Mouse (Mus musculus) bone marrow macrophage, adult 2 months (primary cell): ENCODE results near the gene Magi2. TPM values are rescaled to one million over a fixed set of nuclear protein-coding genes. Genes with fewer than 3 reads are reported as not detected.
"Not testable (repeated sequence)": the region's sequence is repeated elsewhere in the genome, so short reads cannot be mapped to it uniquely, and the experiment has no call there.

Source experiments
- H3K27ac ChIP-seq: 2 replicates; pipeline ENCODE4 v1.5.1; 2012; ENCODE audit warnings: low read depth, low read length; ENCODE audit not compliant: insufficient read depth
- H3K4me1 ChIP-seq: 2 replicates; pipeline ENCODE4 v1.6.1; 2012; ENCODE audit warnings: low read length; ENCODE audit not compliant: control insufficient read depth, insufficient read depth
- H3K4me3 ChIP-seq: 2 replicates; pipeline ENCODE4 v1.5.1; 2012; ENCODE audit warnings: mild to moderate bottlenecking, low read length, moderate library complexity; ENCODE audit not compliant: insufficient read depth
- CTCF ChIP-seq: IDR thresholded peaks from 2 replicates; pipeline ENCODE4 v1.5.1; 2012; ENCODE audit warnings: low read depth, mild to moderate bottlenecking, low read length, moderate library complexity
- POLR2A ChIP-seq: IDR thresholded peaks from 2 replicates; pipeline ENCODE4 v1.6.1; 2012; ENCODE audit warnings: mild to moderate bottlenecking, low read depth, low read length, borderline replicate concordance
- polyA plus RNA-seq: library from polyadenylated mRNA; stranded (reverse); fragments of >200 nt; gene quantifications from 2 replicates; pipeline ENCODE4 v1.2.4, GENCODE M21; 2012; ENCODE audit not compliant: missing spikeins, insufficient read depth, insufficient read length

The Magi2 gene
- polyA plus RNA-seq, 1 experiment = 0.46 TPM

DNA sequence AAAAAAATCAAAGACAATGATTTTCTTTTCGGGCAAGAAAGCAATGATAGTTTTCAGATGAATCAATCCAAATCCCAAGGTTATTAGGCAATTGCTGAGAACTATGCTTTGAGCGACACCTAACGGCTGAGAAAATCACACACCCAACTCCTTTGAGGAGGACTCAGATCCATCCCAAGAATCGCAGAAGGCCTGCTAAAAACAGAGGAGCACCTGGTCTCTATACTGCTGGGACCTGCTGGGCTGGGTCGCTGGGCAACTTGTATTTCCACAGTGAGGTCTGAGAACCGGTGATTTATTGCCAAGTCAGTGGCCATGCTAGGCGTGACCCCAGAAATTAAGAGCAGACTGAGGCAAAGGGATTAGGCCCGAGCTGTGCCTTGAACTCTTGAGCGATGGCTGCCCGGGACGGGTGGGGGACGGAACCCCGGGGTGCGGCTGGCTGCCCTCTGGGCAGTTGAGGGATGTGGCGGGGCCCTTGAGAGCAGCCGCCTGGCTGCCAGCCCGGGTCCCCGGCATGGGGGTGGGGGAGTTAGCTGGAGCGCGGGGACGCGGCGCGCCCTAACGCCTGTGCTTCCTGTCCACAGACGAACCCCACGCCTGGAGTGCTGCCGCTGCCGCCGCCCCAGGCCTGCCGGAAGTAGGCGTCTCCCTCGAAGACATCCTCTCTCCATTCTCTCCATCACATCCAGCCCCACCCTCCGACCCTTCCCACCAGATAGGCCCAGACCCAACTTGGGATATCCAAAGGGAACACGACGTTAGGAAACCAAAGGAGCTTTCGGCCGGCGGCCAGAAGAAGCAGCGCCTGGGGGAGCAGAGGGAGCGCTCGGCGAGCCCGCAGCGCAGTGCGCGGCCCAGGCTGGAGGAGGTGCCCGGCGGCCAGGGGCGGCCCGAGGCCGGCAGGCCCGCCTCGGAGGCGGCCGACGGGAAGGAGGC lies 1474.9 kb downstream of the Magi2 start:
- TF ChIP-seq CTCF (peak; percentile 24; the same call in 1 of the 2 replicates), POLR2A (no peak)
- H3K4me1 ChIP-seq = peaks cover 3% of the 10 kb centered on the region; the same call in 1 of the 2 replicates
- H3K27ac ChIP-seq = peak overlapping the region; percentile 59
- H3K4me3 ChIP-seq = peak overlapping the region; percentile 78

DNA sequence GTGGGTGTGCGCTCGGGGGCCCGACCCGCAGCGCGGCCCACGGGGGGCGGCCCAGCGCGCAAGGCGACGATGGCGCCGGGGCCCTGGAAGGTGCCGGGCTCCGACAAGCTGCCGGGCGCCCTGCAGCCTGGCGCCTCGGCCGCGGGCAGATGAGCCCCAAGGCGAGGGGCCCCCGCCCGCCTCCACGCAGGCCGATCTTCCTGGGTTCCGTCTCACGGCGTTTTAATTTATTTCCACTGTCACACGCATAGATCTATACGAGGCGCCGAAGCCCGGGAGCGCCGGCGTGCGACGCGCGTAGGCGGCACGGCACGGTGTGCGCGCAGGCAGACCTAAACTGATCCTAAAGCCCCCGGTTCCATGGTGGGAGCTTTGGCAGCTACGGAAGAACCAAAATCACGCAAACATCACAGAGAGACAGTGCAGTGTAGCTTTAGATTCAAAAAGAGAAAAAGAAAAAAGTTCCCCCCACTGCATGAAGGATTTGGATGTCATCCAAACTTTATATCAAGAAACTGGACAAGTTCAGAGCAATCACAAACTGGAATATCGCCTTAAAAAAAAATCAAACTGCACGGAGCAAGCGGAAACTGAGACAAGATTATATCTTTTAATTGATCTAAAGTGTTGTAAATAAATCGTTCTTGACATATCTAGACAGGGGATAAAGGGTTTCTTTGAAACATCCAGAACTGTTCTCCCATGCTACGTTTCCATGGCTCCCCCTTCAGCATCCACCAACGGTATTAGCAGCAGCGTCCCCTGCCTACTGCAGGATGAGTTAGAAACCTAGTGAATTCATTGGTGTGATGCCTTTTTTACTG lies 1475.9 kb downstream of the Magi2 start:
- H3K27ac ChIP-seq = peak overlapping the region; percentile 59
- TF ChIP-seq POLR2A (no peak), CTCF (no peak)
- peak overlapping the region; percentile 78 for H3K4me3 ChIP-seq
- peaks cover 3% of the 10 kb centered on the region; the same call in 1 of the 2 replicates for H3K4me1 ChIP-seq

DNA sequence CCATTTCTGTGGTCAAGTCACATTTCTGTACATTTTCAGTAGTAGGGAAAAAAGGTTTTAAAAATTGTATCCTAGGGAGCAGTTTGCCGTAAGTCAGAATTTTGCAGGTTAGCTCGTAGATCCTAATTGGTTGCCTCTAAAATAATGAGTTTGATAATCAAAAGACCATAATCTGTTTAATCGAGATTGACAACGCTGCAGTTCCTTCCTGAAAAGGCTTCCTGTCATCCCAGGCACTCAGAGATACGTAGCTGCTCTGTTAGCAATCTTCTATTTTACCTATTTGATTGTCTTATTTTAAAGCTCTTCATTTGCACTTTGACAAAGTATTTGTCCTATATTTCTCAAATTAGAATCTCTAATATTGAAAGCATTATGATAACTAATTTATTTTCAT lies 1476.5 kb downstream of the Magi2 start:
- Histone ChIP-seq H3K27ac (no peak overlapping the region), H3K4me1 (peaks cover 3% of the 10 kb centered on the region; the same call in 1 of the 2 replicates), H3K4me3 (peak overlapping the region; percentile 78; the same call in 1 of the 2 replicates)

DNA sequence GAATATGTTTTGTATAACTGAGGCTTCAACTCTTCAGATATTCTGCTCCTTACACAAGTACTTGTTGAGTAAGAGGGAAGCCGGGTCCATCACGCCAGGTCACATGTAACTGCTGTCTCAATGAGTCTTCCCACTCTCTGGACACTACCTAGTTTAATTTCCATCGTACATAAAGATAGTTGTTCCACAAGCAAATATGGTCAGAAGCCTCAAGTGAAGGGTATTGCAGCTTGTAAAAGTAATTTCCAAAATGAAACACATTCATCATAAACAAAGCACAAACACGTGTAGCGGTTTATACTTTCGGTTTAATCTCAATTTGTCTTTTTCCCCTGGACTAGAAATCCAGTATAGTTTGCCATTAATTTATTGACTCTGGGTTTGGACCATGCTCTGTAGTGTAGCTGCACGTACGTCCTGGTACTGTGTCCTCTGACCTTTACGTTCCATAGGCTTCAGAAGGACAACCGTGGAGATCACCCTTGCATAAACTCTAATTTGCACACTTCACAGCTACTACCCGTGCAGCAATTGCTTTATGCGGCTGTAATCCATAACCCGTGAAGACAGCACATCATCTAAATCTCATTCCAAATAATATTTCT lies 1477.2 kb downstream of the Magi2 start:
- Histone ChIP-seq H3K4me1 (peaks cover 3% of the 10 kb centered on the region; the same call in 1 of the 2 replicates), H3K27ac (no peak overlapping the region), H3K4me3 (no peak overlapping the region)
- TF ChIP-seq CTCF (no peak), POLR2A (no peak)

More for the DNA sequence above, 1476.5 kb downstream of the Magi2 start:
- TF ChIP-seq CTCF (no peak), POLR2A (no peak)

DNA sequence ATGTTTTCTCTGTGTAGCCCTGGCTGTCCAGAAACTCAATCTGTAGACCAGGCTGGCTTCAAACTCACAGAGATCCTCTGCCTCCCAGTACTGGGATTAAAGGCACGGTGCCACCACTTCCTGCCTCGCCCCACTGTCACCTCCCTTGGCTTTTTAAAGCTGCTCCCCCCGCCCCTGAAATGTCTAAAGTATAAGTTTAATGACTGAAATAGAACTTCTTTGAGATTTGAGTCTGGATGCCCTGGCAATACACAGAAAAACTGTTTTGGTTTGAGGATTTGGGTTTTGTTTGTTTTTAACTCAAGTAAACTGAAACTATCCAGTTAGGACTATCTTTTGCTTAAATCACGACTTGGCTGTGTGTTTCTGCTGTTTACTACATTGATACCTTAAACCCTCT lies 1478.0 kb downstream of the Magi2 start:
- H3K4me1 ChIP-seq = peaks cover 3% of the 10 kb centered on the region; the same call in 1 of the 2 replicates
- H3K27ac ChIP-seq = no peak overlapping the region
- H3K4me3 ChIP-seq = no peak overlapping the region
- TF ChIP-seq CTCF (no peak), POLR2A (no peak)

DNA sequence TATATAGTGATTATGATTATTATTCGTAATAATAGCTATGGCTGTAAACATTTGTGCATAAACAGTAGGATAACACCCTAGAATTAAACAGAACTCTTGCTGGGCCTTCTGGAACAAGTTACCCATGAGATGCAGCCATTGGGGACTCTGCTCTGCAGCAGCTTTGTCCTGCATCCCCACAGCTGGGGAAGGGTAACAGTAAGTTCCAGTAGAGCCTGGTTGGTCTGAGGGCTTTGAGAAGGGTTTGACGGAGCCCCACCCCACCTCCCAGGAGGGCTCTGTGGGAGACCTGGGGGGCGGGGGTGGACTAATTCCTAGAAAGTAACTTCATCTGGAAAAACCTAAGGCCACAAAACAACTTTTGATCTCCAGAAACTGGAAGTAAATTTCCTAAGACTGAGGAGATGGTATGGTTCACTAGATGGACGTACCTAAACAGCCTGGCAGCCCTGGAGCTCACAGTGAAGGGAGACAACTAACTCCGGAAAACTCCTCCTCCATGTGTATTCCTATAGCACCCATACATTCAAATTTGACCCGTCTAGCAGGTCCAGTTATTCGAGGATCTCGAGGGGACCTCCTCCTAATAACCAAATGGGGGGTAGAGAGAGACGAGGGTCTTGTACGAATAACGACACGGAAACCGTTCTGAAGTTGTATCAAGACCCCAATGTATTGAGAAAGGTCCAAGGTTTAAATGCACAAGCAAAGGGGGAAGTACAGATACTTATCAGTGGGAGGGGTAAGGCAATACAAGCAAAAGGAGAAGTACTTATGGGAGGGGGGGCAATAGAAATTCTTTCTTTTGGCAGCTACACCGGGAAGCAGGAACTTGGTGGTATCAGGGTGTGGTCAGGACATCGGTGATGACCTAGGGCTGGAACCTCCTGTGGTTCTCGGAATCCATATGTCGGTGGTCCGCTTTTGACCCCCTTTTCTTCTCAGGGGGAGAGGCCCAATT lies 1479.8 kb downstream of the Magi2 start:
- H3K4me3 ChIP-seq, H3K27ac ChIP-seq, H3K4me1 ChIP-seq: not testable (repeated sequence)

DNA sequence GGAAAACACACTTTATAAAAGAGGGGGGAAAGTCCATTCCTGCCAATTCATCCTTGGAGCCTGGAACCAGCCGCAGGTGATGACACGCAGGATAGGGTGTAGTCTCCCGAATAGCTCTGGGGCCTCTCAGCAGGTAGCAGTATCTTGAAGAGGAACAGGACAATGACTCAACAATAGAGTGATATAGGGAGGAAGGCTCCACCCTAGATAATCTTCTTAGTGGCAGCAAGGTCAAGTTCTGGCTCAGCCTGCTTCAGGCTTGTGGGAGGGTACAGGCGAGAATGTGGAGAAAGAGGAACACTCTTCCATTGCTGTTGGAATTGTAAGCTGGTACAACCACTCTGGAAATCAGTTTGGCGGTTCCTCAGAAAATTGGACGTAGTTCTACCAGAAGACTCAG lies 1484.0 kb downstream of the Magi2 start:
- H3K4me3 ChIP-seq, H3K27ac ChIP-seq, H3K4me1 ChIP-seq: not testable (repeated sequence)

DNA sequence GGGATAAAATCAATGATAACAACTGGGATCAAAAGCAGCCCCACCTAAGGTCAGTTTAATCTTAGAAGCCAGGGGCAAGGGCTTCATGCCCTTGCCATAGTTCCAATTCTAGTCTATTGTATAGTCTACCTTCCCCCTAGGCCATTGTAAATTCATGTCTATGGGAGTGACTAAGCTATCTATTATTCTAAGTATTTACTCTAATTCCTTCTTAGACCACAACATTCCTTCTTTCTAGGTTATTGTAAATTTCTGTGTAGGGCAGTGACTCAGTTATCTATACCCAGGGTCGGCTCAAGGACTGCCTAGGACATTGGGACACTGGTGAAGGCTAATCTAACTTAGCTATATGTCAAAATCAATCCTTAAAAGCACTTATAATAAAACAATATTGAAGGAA lies 1487.8 kb downstream of the Magi2 start:
- not testable (repeated sequence) for H3K27ac ChIP-seq, H3K4me3 ChIP-seq, H3K4me1 ChIP-seq

DNA sequence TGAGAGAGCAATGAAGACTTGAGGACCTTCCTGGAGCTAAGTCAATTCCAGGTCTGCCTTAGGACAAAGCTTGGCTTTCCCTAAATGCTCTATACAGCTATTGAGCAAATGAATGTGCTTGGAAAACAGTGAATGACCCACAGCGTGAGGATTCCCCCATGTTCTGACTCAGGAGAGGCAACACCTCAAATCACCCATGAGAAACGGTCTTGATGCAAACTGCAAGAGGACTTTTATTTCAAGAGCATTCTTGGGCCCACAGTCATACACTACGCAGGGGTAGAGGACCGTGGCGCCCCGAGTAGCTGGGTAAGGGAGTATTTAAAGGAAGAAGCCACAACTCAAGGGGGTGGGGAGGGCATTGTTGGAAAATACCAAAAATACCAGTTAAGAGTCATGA lies 1489.1 kb downstream of the Magi2 start:
- H3K4me3 ChIP-seq, H3K4me1 ChIP-seq, H3K27ac ChIP-seq: not testable (repeated sequence)
